Mouse (Mus musculus) intestine, embryonic 15.5 days (tissue): Measurements from ENCODE around the gene C3ar1. TPM values are rescaled to one million over a fixed set of nuclear protein-coding genes. Genes with fewer than 3 reads are reported as not detected.
A peak's percentile ranks its signal among the peaks of the same experiment; 100 is the strongest.

ENCODE experiments used
- ATAC-seq: fragments of 200-750 bp; cut with Nextera tagmentation; 2 replicates; pipeline ENCODE4 v1.8.0; 2017; ENCODE audit warnings: moderate TSS enrichment, moderate library complexity
- H3K27ac ChIP-seq: fragments of 300-500 bp; sonication (generic); 2 replicates; pipeline ENCODE4 v1.5.1; 2015; ENCODE audit warnings: mild to moderate bottlenecking, inconsistent platforms
- H3K27me3 ChIP-seq: fragments of 300-500 bp; sonication (generic); replicated peaks from 2 replicates; pipeline ENCODE4 v1.6.1; 2015; ENCODE audit warnings: inconsistent platforms
- H3K36me3 ChIP-seq: fragments of 300-500 bp; sonication (generic); 2 replicates; pipeline ENCODE4 v1.6.1; 2015; ENCODE audit warnings: inconsistent platforms
- H3K4me1 ChIP-seq: fragments of 300-500 bp; sonication (generic); replicated peaks from 2 replicates; pipeline ENCODE4 v1.6.1; 2015; ENCODE audit warnings: inconsistent platforms
- H3K4me2 ChIP-seq: fragments of 300-500 bp; sonication (generic); replicated peaks from 2 replicates; pipeline ENCODE4 v1.6.1; 2015; ENCODE audit warnings: mild to moderate bottlenecking, inconsistent platforms
- H3K4me3 ChIP-seq: fragments of 300-500 bp; sonication (generic); replicated peaks from 2 replicates; pipeline ENCODE4 v1.5.1; 2015; ENCODE audit warnings: inconsistent platforms
- H3K9ac ChIP-seq: fragments of 300-500 bp; sonication (generic); 2 replicates; pipeline ENCODE4 v1.6.1; 2015; ENCODE audit warnings: inconsistent platforms
- H3K9me3 ChIP-seq: fragments of 300-500 bp; sonication (generic); 2 replicates; pipeline ENCODE4 v1.6.1; 2016; ENCODE audit warnings: inconsistent platforms
- WGBS: fragments of 180-500 bp; shearing (Covaris S2); methylation state at CpG from one replicate; pipeline ENCODE4 v1.1.7; 2015; 5-methylcytosine and 5-hydroxymethylcytosine counted together
- polyA plus RNA-seq: library from polyadenylated mRNA; unstranded; fragments of >200 nt; fragmentation: Nextera tagmentation; extraction: Ambion mirVana; gene quantifications from 2 replicates; pipeline ENCODE4 v1.2.1, GENCODE M21; 2015

Gene C3ar1
- polyA plus RNA-seq, 1 experiment from 2014 or later, result 2.5 TPM

DNA sequence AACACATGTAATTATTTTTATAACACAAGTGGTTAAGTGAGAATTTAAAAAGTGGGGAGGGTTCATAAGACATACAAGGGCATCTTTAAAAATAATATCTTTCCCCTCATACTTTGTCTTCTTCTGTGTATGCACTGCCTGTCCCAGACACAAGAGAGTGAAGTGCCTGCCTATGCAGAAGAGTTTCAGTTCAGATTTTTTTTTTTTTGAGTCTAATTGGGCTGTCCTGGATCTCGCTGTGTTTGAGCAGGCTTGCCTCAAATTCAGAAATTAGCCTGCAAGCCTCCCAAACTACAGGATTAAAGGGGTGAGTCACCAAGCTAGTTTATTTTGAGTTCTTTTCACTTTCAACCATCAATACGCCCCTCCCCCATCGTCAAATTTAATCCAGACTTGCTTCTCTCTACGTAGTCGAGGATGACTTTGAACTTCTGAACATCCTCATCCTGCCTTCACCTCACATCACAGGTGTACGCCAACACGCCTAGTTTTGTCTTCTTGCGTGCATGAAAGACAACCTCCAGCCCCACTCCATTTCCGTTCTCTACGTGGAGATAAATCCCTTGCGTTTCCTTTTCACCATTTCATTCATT, 45.8 kb downstream of the C3ar1 start:
- H3K27ac ChIP-seq, result peak overlapping the region; percentile 100
- no peaks in the 10 kb centered on the region for H3K9me3 ChIP-seq
- H3K4me3 ChIP-seq, result peak overlapping the region; percentile 70
- H3K4me2 ChIP-seq, result peak overlapping the region; percentile 54
- peak overlapping the region; percentile 27 for H3K9ac ChIP-seq
- no peaks in the 10 kb centered on the region for H3K36me3 ChIP-seq
- peak; percentile 0; the same call in 1 of the 2 replicates for ATAC-seq
- no peaks in the 10 kb centered on the region for H3K27me3 ChIP-seq
- under 1% methylated on average over 11 of the region's 11 CpGs for WGBS
- H3K4me1 ChIP-seq, result 0 out of 2 replicates have a peak, but pooled peaks cover 3% of the 10 kb centered on the region

DNA sequence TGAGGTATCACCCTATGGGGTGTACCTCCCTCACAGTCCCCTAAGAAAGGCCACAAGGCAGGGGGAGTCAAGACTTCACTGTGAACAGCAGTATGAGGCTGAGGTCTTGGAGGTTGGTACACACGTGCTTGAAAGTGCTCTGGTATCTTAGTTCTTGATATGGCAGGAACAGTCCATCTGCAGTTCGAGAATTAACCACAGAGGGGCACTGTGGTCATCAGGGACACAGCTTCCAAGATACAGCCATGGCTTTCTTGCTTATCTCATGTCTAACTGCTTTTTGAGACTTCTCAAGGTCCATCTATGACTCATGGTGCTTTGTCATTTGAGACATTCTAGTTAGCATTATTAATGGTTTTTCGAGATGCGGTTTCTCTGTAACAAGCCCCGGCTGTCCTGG, 51.5 kb downstream of the C3ar1 start:
- no peak overlapping the region for H3K27ac ChIP-seq
- WGBS, result 19% methylated on average over 5 of the region's 5 CpGs

DNA sequence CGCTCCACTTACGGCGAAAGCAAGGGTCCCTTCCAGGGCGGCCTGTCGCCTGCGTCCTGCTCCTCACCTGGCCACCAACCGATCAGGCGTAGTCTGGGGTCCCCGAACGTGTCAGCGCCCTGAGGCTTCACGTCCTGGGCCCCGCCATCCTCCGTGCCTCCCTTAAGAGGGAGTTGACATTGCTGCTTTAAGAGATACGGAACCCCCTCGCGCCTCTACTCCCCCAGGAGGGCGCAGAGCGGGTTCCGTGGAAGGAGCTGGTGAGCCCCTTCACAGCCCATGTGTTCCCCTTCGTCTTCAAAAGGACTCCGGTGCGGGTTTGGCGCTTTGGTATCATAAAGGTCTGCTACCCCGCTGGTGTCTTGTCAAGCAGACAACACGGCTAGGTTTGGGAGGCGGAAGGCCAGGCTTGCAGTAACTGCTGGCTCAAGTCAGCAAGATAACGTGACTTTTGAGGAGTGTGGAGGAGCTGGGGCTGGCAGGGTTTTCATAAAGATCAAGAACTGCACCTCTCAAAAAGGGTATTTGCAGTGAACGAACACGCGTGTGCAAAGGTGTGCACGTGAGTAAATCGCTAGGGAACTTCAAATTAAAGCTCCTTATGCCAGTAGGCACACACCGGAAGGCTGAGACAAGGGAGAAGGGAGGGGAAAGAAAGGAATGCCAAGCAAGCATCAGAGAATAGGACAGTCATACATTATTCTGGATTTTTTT, 54.0 kb downstream of the C3ar1 start:
- H3K36me3 ChIP-seq, result no peaks in the 10 kb centered on the region
- no peaks in the 10 kb centered on the region for H3K9me3 ChIP-seq
- H3K27me3 ChIP-seq, result no peaks in the 10 kb centered on the region
- H3K4me3 ChIP-seq, result peak overlapping the region; percentile 53
- H3K9ac ChIP-seq, result peak overlapping the region; percentile 52
- H3K27ac ChIP-seq, result no peak overlapping the region
- ATAC-seq, result peak; percentile 63
- peak overlapping the region; percentile 96 for H3K4me2 ChIP-seq
- WGBS, result 3% methylated on average over 34 of the region's 34 CpGs
- 0 out of 2 replicates have a peak, but pooled peaks cover 2% of the 10 kb centered on the region for H3K4me1 ChIP-seq

More for the DNA sequence above, 51.5 kb downstream of the C3ar1 start:
- H3K4me3 ChIP-seq, result no peak overlapping the region
- H3K4me2 ChIP-seq, result no peak overlapping the region
- peak; percentile 76 for ATAC-seq
- H3K9me3 ChIP-seq, result no peaks in the 10 kb centered on the region
- H3K4me1 ChIP-seq, result 0 out of 2 replicates have a peak, but pooled peaks cover 2% of the 10 kb centered on the region
- H3K36me3 ChIP-seq, result no peaks in the 10 kb centered on the region
- no peak overlapping the region for H3K9ac ChIP-seq
- H3K27me3 ChIP-seq, result no peaks in the 10 kb centered on the region

DNA sequence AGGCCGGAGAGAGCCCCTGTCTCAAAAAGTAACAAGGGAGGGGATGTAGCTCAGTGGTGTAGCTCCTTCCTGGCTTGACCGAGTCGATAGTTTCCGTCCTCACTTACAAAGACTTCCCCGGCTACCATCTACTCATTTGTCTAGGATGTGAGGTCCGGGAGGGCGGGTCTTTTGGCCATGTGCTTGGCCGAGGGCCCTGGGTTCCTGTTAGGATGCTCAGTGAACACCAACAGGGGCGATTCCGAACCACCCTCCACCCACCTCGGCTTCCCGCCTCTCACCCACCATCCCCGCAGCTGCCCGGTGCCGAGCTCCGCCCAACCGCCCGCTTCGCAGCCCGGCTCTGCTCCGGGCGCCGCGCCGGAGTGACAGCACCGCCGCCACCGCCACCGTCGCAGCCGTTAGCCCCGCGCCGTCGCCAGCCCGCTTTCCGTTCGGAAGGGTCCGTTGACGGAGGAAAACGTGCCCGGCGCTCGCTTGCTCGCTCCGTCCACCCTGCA, 54.6 kb downstream of the C3ar1 start, which contains the start of gene Slc2a3:
TSS of gene Slc2a3 (minus strand) at position 340 of the 500 bp plus-strand sequence.
- Histone ChIP-seq H3K36me3 (no peaks in the 10 kb centered on the region), H3K9ac (peak within 1 kb of the TSS; percentile 52), H3K4me2 (peak within 1 kb of the TSS; percentile 96), H3K27ac (no peak within 1 kb of the TSS), H3K4me3 (peak within 1 kb of the TSS; percentile 53), H3K27me3 (no peaks in the 10 kb centered on the region), H3K9me3 (no peaks in the 10 kb centered on the region), H3K4me1 (0 out of 2 replicates have a peak, but pooled peaks cover 2% of the 10 kb centered on the region)
- ATAC-seq, result peak; percentile 71
- 2% methylated on average over 46 of the region's 46 CpGs for WGBS

DNA sequence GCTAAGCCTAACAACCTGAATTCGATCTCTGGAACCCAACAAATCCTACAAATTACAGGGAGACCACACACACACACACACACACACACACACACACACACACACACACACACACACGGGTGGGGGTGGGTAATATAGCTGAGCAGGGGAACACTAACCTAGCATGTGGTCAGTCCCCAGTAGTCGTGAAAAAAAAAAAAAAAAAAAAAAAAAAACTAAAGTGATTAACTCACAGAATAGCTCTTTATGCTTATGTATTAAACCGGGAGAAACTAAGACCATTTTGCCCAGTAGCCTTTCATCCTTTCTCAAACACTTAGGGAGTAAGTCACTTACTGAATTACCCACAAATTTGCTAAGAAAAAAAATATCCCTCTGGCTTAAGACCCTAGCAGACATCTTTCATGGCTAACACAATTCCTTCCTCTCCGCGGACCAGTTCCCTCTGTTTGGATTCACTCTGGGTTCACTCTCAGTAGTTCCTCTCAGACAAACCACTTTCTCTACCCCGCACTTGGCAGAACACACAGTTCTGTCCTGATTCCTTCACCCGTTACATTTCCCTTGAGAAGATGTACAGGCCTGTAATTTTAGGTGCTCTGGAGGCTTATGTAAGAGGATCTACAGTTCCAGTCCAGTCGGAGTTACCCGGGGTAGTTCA, 55.2 kb downstream of the C3ar1 start:
- peak overlapping the region; percentile 52 for H3K9ac ChIP-seq
- H3K27me3 ChIP-seq, result no peaks in the 10 kb centered on the region
- 0 out of 2 replicates have a peak, but pooled peaks cover 2% of the 10 kb centered on the region for H3K4me1 ChIP-seq
- no peak overlapping the region for H3K27ac ChIP-seq
- peak overlapping the region; percentile 96 for H3K4me2 ChIP-seq
- ATAC-seq, result peak; percentile 8
- peak overlapping the region; percentile 53 for H3K4me3 ChIP-seq
- H3K36me3 ChIP-seq, result no peaks in the 10 kb centered on the region
- WGBS, result 43% methylated on average over 10 of the region's 10 CpGs
- H3K9me3 ChIP-seq, result no peaks in the 10 kb centered on the region

Other genes starting within 250 kb of the C3ar1 start
- 0.10 and 0.18 TPM in 2 replicates for gene Gdf3, start 246.1 kb downstream of the C3ar1 start, polyA plus RNA-seq
- gene Dppa3, start 229.8 kb downstream of the C3ar1 start, polyA plus RNA-seq, result not detected in 2 replicates
- gene Nanog, start 148.7 kb downstream of the C3ar1 start, polyA plus RNA-seq, result 0.20 and 0.21 TPM in 2 replicates
- 11.3 and 13.4 TPM in 2 replicates for gene Slc2a3, start 54.5 kb downstream of the C3ar1 start, polyA plus RNA-seq
- gene Foxj2, start 36.2 kb downstream of the C3ar1 start, polyA plus RNA-seq, result 3.9 and 4.5 TPM in 2 replicates
- gene Necap1, start 18.3 kb upstream of the C3ar1 start, polyA plus RNA-seq, result 56.3 and 59.8 TPM in 2 replicates
- gene Clec4a1, start 65.7 kb upstream of the C3ar1 start, polyA plus RNA-seq, result 3.9 and 4.3 TPM in 2 replicates
- gene Clec4a3, start 96.4 kb upstream of the C3ar1 start, polyA plus RNA-seq, result 3.7 and 4.3 TPM in 2 replicates
- not detected in 2 replicates for gene Clec4a4, start 134.2 kb upstream of the C3ar1 start, polyA plus RNA-seq
- gene Clec4b1, start 193.8 kb upstream of the C3ar1 start, polyA plus RNA-seq, result not detected in 2 replicates